Mouse (Mus musculus): ENCODE measurements around the gene Prok2.

Prok2 gene

GRCm38 (mm10) chr6:99692916-99693841 lies 33.0 kb downstream of the Prok2 start:
- DNase-seq (ENCODE audit: low spot score in 2 of 2) = peak in 1 of 2 experiments; percentile 16

GRCm38 (mm10) chr6:99692206-99692915 lies 33.8 kb downstream of the Prok2 start, which contains the start of gene Gpr27:
TSS of gene Gpr27 (plus strand) at chr6:99692679.
- peak in 1 of 2 experiments; percentile 42 for DNase-seq (ENCODE audit: low spot score in 2 of 2)

GRCm38 (mm10) chr6:99691666-99692205 lies 34.5 kb downstream of the Prok2 start:
- no peak for DNase-seq (ENCODE audit: low spot score in 2 of 2)

- no peak for DNase-seq (ENCODE audit: low spot score in 2 of 2)
Measured at GRCm38 (mm10) chr6:99688513-99688912, 37.7 kb downstream of the Prok2 start.

- DNase-seq (ENCODE audit: low spot score in 2 of 2) = no peak
Measured at GRCm38 (mm10) chr6:99684899-99685298, 41.3 kb downstream of the Prok2 start.

GRCm38 (mm10) chr6:99683974-99684373 lies 42.2 kb downstream of the Prok2 start:
- DNase-seq (ENCODE audit: low spot score in 2 of 2) = no peak

DNA sequence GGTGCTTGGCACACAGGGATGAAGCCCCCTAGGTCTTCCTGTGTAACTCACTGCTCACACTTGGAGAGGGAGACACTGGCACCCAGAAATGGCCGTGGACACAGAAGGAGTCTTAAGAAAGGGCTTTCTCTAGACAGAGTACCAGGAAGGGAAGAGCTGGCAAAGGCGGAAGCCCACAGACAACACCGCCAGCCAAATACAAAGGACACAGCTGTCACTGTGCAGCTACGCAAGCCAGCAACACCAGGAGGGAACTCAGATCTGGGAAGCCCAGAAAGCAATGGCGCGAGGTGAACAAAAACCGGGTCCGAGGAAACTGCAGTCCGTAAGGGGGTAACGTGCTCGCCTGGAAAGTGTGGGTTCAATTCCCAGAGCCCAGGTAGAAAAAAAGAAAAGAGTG lies 48.1 kb downstream of the Prok2 start:
- DNase-seq (ENCODE audit: low spot score in 2 of 2) = no peak

- DNase-seq (ENCODE audit: low spot score in 2 of 2) = no peak
Measured at GRCm38 (mm10) chr6:99677325-99677724, 48.9 kb downstream of the Prok2 start.

DNA sequence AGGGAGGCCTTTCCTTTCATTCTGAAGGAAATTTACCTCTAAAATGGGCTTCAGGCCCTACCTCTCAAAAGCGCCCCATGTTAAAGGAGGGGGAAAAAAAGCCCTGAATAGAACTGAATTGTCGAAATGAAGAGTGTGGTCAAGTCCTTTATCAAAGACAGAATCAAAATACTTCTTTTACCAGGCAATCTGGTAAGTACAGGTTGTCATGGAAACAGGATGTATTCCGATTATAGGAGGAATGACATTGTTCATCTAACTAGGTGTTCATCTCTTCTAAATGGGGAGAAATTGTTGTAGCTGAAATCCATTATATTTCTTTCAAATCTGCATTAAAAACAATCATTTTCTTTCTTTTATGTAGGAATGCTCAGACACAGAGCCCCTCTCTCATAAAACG lies 51.7 kb downstream of the Prok2 start:
- DNase-seq (ENCODE audit: low spot score in 2 of 2) = no peak

DNA sequence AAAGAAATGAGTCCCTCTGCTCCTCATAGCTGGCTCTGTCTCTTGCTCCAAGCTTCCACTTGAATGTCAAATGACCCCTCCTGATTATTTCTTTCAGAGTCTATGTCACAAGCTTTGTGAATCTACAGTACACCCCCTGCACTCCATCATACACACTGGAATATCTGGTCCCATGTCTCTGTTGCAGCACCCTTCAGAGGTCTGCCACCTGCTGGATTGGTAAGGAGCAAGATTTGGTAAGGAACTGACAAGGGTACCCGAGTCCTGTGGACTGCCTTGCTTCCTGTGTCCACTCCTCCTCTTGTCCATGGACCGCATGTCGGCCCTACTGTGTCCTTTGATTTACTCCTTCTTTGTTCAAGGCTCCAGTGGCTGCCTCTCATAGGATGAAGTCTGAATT lies 54.4 kb downstream of the Prok2 start:
- no peak for DNase-seq (ENCODE audit: low spot score in 2 of 2)

DNA sequence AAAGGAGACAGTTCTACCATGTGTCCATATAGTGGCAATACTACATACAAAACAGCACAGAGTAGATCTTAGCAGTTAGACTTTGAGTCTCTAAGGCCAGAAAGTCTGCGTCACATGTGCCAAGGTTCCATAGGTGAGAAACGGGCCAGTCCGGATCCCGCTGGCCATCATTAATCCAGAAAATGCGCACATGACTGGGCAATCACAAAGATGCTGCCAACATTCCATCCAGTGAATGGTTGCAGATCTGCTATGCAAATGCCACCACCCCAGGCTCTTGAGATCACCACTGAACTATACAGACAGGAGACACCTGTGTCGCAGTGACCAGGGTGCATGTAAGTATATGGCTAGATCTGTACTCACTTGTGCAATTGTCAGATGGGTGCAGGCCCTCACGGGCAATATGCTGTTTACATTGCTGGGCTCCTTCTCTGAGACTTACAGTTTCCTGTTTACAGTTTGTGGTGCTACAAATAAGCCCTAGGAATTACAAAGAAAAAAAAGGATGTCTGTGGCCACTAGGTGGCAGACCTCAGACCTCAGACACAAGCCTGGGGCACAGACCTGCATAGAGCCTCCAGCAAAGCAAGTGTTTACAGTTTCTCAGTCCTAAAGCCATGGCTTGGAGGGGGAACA lies 55.6 kb downstream of the Prok2 start:
- DNase-seq (ENCODE audit: low spot score in 2 of 2) = peak in 1 of 2 experiments; percentile 38

GRCm38 (mm10) chr6:99669481-99670325 lies 56.5 kb downstream of the Prok2 start:
- DNase-seq (ENCODE audit: low spot score in 2 of 2) = peak; percentile 72 to 74

GRCm38 (mm10) chr6:99667290-99667689 lies 58.9 kb downstream of the Prok2 start:
- no peak for DNase-seq (ENCODE audit: low spot score in 2 of 2)

GRCm38 (mm10) chr6:99666318-99667171 lies 59.6 kb downstream of the Prok2 start, which contains the start of the genes Eif4e3 and Gm20696:
TSS of gene Eif4e3 (minus strand) at chr6:99666771.
TSS of gene Gm20696 (minus strand) at chr6:99666797.
- DNase-seq (ENCODE audit: low spot score in 2 of 2) = no peak

GRCm38 (mm10) chr6:99665457-99666317 lies 60.5 kb downstream of the Prok2 start:
- no peak for DNase-seq (ENCODE audit: low spot score in 2 of 2)

GRCm38 (mm10) chr6:99663232-99663631 lies 63.0 kb downstream of the Prok2 start:
- no peak for DNase-seq (ENCODE audit: low spot score in 2 of 2)
